Mouse (Mus musculus) forebrain, postnatal 0 days (tissue): ENCODE data around the gene Crygn. TPM values are rescaled to one million over a fixed set of nuclear protein-coding genes. Genes with fewer than 3 reads are reported as not detected.

Experiments used
- ATAC-seq: fragments of 200-750 bp; cut with Nextera tagmentation; 2 replicates; pipeline ENCODE4 v1.8.0; 2017; ENCODE audit warnings: mild to moderate bottlenecking, moderate library complexity
- DNase-seq: peaks from one replicate; pipeline ENCODE4 v3.0.0-alpha.2; 2015
- H3K27ac ChIP-seq: fragments of 300-500 bp; sonication (generic); 2 replicates; pipeline ENCODE4 v1.5.1; 2014; ENCODE audit warnings: low read depth, mild to moderate bottlenecking, antibody characterized with exemption, low read length, moderate library complexity, mixed read lengths
- H3K27me3 ChIP-seq: fragments of 300-500 bp; sonication (generic); 2 replicates; pipeline ENCODE4 v1.6.1; 2014; ENCODE audit warnings: mild to moderate bottlenecking, low read length, mixed read lengths; ENCODE audit not compliant: insufficient read depth
- H3K36me3 ChIP-seq: fragments of 300-500 bp; sonication (generic); 2 replicates; pipeline ENCODE4 v1.6.1; 2014; ENCODE audit warnings: mild to moderate bottlenecking, moderate library complexity; ENCODE audit not compliant: insufficient read depth
- H3K4me1 ChIP-seq: fragments of 300-500 bp; sonication (generic); 2 replicates; pipeline ENCODE4 v1.6.1; 2014; ENCODE audit warnings: antibody characterized with exemption; ENCODE audit not compliant: insufficient read depth
- H3K4me2 ChIP-seq: fragments of 300-500 bp; sonication (generic); 2 replicates; pipeline ENCODE4 v1.6.1; 2014; ENCODE audit warnings: low read depth, mild to moderate bottlenecking, moderate library complexity
- H3K4me3 ChIP-seq: fragments of 300-500 bp; sonication (generic); 2 replicates; pipeline ENCODE4 v1.5.1; 2014; ENCODE audit warnings: low read depth, low read length, mixed read lengths
- H3K9ac ChIP-seq: fragments of 300-500 bp; sonication (generic); 2 replicates; pipeline ENCODE4 v1.6.1; 2014; ENCODE audit warnings: mild to moderate bottlenecking
- H3K9me3 ChIP-seq: fragments of 300-500 bp; sonication (generic); 2 replicates; pipeline ENCODE4 v1.6.1; 2016; ENCODE audit warnings: low read length
- CTCF ChIP-seq: sonication (generic); IDR thresholded peaks from 2 replicates; pipeline ENCODE4 v1.5.1; 2016; ENCODE audit warnings: antibody characterized with exemption, control low read depth, low read depth
- WGBS: fragments of 180-500 bp; shearing (Covaris S2); extraction: QIAGEN DNeasy Blood & Tissue Kit; methylation state at CpG from one replicate; pipeline ENCODE4 v1.1.7; 2014; 5-methylcytosine and 5-hydroxymethylcytosine counted together
- polyA plus RNA-seq: library from polyadenylated mRNA; unstranded; fragments of >200 nt; fragmentation: Nextera tagmentation; extraction: Ambion mirVana; gene quantifications from 2 replicates; pipeline ENCODE4 v1.2.1, GENCODE M21; 2015
- total RNA-seq: library from RNA; depleted of rRNA; stranded (reverse); fragments of >200 nt; gene quantifications from 2 replicates; pipeline ENCODE4 v1.2.3, GENCODE M21; 2014

Gene Crygn
- total and polyA plus RNA-seq, 2 experiments from 2014 or later, result 0.33 to 2.1 TPM

GRCm38 (mm10) chr5:24792961-24793360, 35.2 kb upstream of the Crygn start:
- H3K27me3 ChIP-seq, result no peaks in the 10 kb centered on the region
- no peak for ATAC-seq

GRCm38 (mm10) chr5:24782957-24783356, 25.1 kb upstream of the Crygn start:
- no peak overlapping the region for H3K4me3 ChIP-seq
- H3K36me3 ChIP-seq, result no peaks in the 10 kb centered on the region
- H3K27me3 ChIP-seq, result no peaks in the 10 kb centered on the region
- no peaks in the 10 kb centered on the region for H3K4me1 ChIP-seq
- H3K27ac ChIP-seq, result no peak overlapping the region
- H3K9ac ChIP-seq, result no peak overlapping the region
- H3K9me3 ChIP-seq, result no peaks in the 10 kb centered on the region
- no peak for TF ChIP-seq CTCF
- no peak overlapping the region for H3K4me2 ChIP-seq
- WGBS, result 80% methylated on average over 4 of the region's 4 CpGs
- DNase-seq (no peak), ATAC-seq (no peak)

More at GRCm38 (mm10) chr5:24792961-24793360, 35.2 kb upstream of the Crygn start:
- H3K9me3 ChIP-seq, result no peaks in the 10 kb centered on the region
- no peak for DNase-seq
- H3K4me1 ChIP-seq, result no peaks in the 10 kb centered on the region
- no peak for TF ChIP-seq CTCF
- no peak overlapping the region for H3K9ac ChIP-seq
- WGBS, result 69% methylated on average over 7 of the region's 7 CpGs
- H3K36me3 ChIP-seq, result no peaks in the 10 kb centered on the region
- no peak overlapping the region for H3K4me2 ChIP-seq
- no peak overlapping the region for H3K4me3 ChIP-seq
- H3K27ac ChIP-seq, result no peak overlapping the region

GRCm38 (mm10) chr5:24781048-24781447, 23.2 kb upstream of the Crygn start:
- Histone ChIP-seq H3K4me3 (no peak overlapping the region), H3K9me3 (no peaks in the 10 kb centered on the region), H3K36me3 (no peaks in the 10 kb centered on the region), H3K4me2 (no peak overlapping the region), H3K4me1 (no peaks in the 10 kb centered on the region), H3K27ac (no peak overlapping the region), H3K27me3 (no peaks in the 10 kb centered on the region), H3K9ac (no peak overlapping the region)
- peak; percentile 29 for DNase-seq
- no peak for TF ChIP-seq CTCF
- ATAC-seq, result peak; percentile 72
- WGBS, result 11% methylated on average over 5 of the region's 5 CpGs

- H3K4me3 ChIP-seq, result no peak overlapping the region
- H3K9ac ChIP-seq, result no peak overlapping the region
- H3K27me3 ChIP-seq, result no peaks in the 10 kb centered on the region
- peak; percentile 70 for TF ChIP-seq CTCF
- DNase-seq (peak; percentile 32), ATAC-seq (no peak)
- H3K36me3 ChIP-seq, result no peaks in the 10 kb centered on the region
- H3K27ac ChIP-seq, result no peak overlapping the region
- no peaks in the 10 kb centered on the region for H3K4me1 ChIP-seq
- H3K4me2 ChIP-seq, result no peak overlapping the region
- 44% methylated on average over 15 of the region's 15 CpGs for WGBS
- H3K9me3 ChIP-seq, result no peaks in the 10 kb centered on the region
Observed at GRCm38 (mm10) chr5:24779881-24780512, 22.2 kb upstream of the Crygn start.

GRCm38 (mm10) chr5:24779321-24779720, 21.5 kb upstream of the Crygn start:
- Histone ChIP-seq H3K9me3 (no peaks in the 10 kb centered on the region), H3K9ac (no peak overlapping the region), H3K27me3 (no peaks in the 10 kb centered on the region), H3K4me1 (no peaks in the 10 kb centered on the region), H3K27ac (no peak overlapping the region), H3K4me2 (no peak overlapping the region), H3K36me3 (no peaks in the 10 kb centered on the region), H3K4me3 (no peak overlapping the region)
- TF ChIP-seq CTCF, result no peak
- ATAC-seq, result no peak
- no peak for DNase-seq

GRCm38 (mm10) chr5:24778843-24779140, 21.0 kb upstream of the Crygn start:
- no peak overlapping the region for H3K27ac ChIP-seq
- H3K9me3 ChIP-seq, result no peaks in the 10 kb centered on the region
- H3K9ac ChIP-seq, result no peak overlapping the region
- peak overlapping the region; percentile 29; the same call in 1 of the 2 replicates for H3K4me2 ChIP-seq
- no peak for TF ChIP-seq CTCF
- ATAC-seq, result 0 out of 2 replicates have a peak, but pooled peaks have one; percentile 19
- no peak for DNase-seq
- no peaks in the 10 kb centered on the region for H3K4me1 ChIP-seq
- no peak overlapping the region for H3K4me3 ChIP-seq
- H3K27me3 ChIP-seq, result no peaks in the 10 kb centered on the region
- no peaks in the 10 kb centered on the region for H3K36me3 ChIP-seq
- WGBS, result 35% methylated on average over 13 of the region's 13 CpGs

- H3K4me2 ChIP-seq, result peak overlapping the region; percentile 29; the same call in 1 of the 2 replicates
- DNase-seq (peak; percentile 1), ATAC-seq (peak; percentile 30; the same call in 1 of the 2 replicates)
- H3K4me1 ChIP-seq, result no peaks in the 10 kb centered on the region
- no peaks in the 10 kb centered on the region for H3K36me3 ChIP-seq
- no peak overlapping the region for H3K9ac ChIP-seq
- WGBS, result 21% methylated on average over 17 of the region's 17 CpGs
- H3K27me3 ChIP-seq, result no peaks in the 10 kb centered on the region
- H3K4me3 ChIP-seq, result no peak overlapping the region
- H3K9me3 ChIP-seq, result no peaks in the 10 kb centered on the region
- TF ChIP-seq CTCF, result no peak
- no peak overlapping the region for H3K27ac ChIP-seq
Observed at GRCm38 (mm10) chr5:24778082-24778842, 20.5 kb upstream of the Crygn start.
